Mouse (Mus musculus) regulatory T cell (primary cell): ENCODE measurements at regions not wholly inside any gene's neighbourhood (a gene's known extent, or its start where the extent isn't known, plus 50 kb on each side); places are given as distances from the start of the nearest gene placed in this dataset.

Experiments
- in situ Hi-C: fragments of 300-600 bp; cut with MboI, MseI; formaldehyde crosslinking; loops from one replicate; pipeline ENCODE4 v1.15.1; 2025; ENCODE audit warnings: high pct_unique_total_duplicates

GRCm38 (mm10) chr12:7192591-7192990 lies 784.9 kb upstream of the Apob start:
- in situ Hi-C loops, result no loop called here

GRCm38 (mm10) chr12:7198098-7198497 lies 779.4 kb upstream of the Apob start:
- in situ Hi-C loops, result no loop called here

GRCm38 (mm10) chr12:7200879-7201278 lies 776.6 kb upstream of the Apob start:
- in situ Hi-C loops, result no loop called here

- in situ Hi-C loops, result no loop called here
These were observed 761.8 kb upstream of the Apob start for GRCm38 (mm10) chr12:7215686-7216085.

- in situ Hi-C loops, result no loop called here
These were observed 759.9 kb upstream of the Apob start for GRCm38 (mm10) chr12:7217499-7217898.

GRCm38 (mm10) chr12:7228124-7228523 lies 749.3 kb upstream of the Apob start:
- in situ Hi-C loops, result no loop called here

- in situ Hi-C loops, result no loop called here
These were observed 748.8 kb upstream of the Apob start for GRCm38 (mm10) chr12:7228541-7229225.

- in situ Hi-C loops, result no loop called here
These were observed 727.1 kb upstream of the Apob start for GRCm38 (mm10) chr12:7250324-7250723.

GRCm38 (mm10) chr12:7270587-7270986 lies 706.9 kb upstream of the Apob start:
- in situ Hi-C loops, result no loop called here

- in situ Hi-C loops, result no loop called here
These were observed 693.0 kb upstream of the Apob start for GRCm38 (mm10) chr12:7284354-7285036.

- in situ Hi-C loops, result no loop called here
These were observed 685.9 kb upstream of the Apob start for GRCm38 (mm10) chr12:7291557-7291956.

- in situ Hi-C loops, result no loop called here
These were observed 680.4 kb upstream of the Apob start for GRCm38 (mm10) chr12:7297026-7297425.

- in situ Hi-C loops, result loop anchor here (10.0 kb wide), 1 partner anchor 233 kb away; no protein-coding TSS in a partner anchor
These were observed 656.0 kb upstream of the Apob start for GRCm38 (mm10) chr12:7321453-7321852.

- in situ Hi-C loops, result loop anchor here (10.0 kb wide), 1 partner anchor 226 kb away; no protein-coding TSS in a partner anchor
These were observed 648.8 kb upstream of the Apob start for GRCm38 (mm10) chr12:7328620-7329019.
